Comparison of ENCODE assay signal across 8 mouse cellular contexts in genomic region chr6:52158276-52159051, GRCm38 (mm10). TPM values are rescaled to one million over a fixed set of nuclear protein-coding genes. Genes with fewer than 3 reads are reported as not detected.
DNase-seq lines count a peak whose midpoint lies in the region; ATAC-seq and TF ChIP-seq lines count a peak whose summit lies in the region.

TSS of gene Hoxa1 (minus strand) at chr6:52158317.

- H3K9ac ChIP-seq in forebrain, postnatal 0 days = no peak within 1 kb of the TSS
- peak within 1 kb of the TSS; percentile 99 for H3K9ac ChIP-seq in hindbrain, embryonic 14.5 days
- peak within 1 kb of the TSS; percentile 55 for H3K9ac ChIP-seq in liver, embryonic 11.5 days (ENCODE audit: low read depth, low read length)

- peak; percentile 61 for ATAC-seq in forebrain, postnatal 0 days
- ATAC-seq in hindbrain, embryonic 14.5 days (ENCODE audit: low FRiP score) = peak; percentile 91
- ATAC-seq in liver, embryonic 11.5 days (replicated peaks; ENCODE audit: low FRiP score) = peak; percentile 73

- peak within 1 kb of the TSS; percentile 80 for H3K4me2 ChIP-seq in forebrain, postnatal 0 days (ENCODE audit: low read depth)
- H3K4me2 ChIP-seq in hindbrain, embryonic 14.5 days (replicated peaks) = peak within 1 kb of the TSS; percentile 81
- H3K4me2 ChIP-seq in liver, embryonic 11.5 days = peak within 1 kb of the TSS; percentile 83

- H3K36me3 ChIP-seq in forebrain, postnatal 0 days (ENCODE audit: insufficient read depth) = no peaks in the 10 kb centered on the region
- 0 out of 2 replicates have a peak, but pooled peaks cover 3% of the 10 kb centered on the region for H3K36me3 ChIP-seq in hindbrain, embryonic 14.5 days (replicated peaks; ENCODE audit: control insufficient read depth, insufficient read depth)
- no peaks in the 10 kb centered on the region for H3K36me3 ChIP-seq in liver, embryonic 11.5 days (ENCODE audit: control insufficient read depth, insufficient read depth, low read length)

- TF ChIP-seq CTCF in forebrain, postnatal 0 days (IDR thresholded peaks at IDR 0.05; ENCODE audit: low read depth) = no peak

- H3K9me3 ChIP-seq in forebrain, postnatal 0 days (ENCODE audit: low read length) = no peaks in the 10 kb centered on the region
- H3K9me3 ChIP-seq in hindbrain, embryonic 14.5 days (ENCODE audit: control insufficient read depth, low read length) = no peaks in the 10 kb centered on the region
- no peaks in the 10 kb centered on the region for H3K9me3 ChIP-seq in liver, embryonic 11.5 days (ENCODE audit: control insufficient read depth, low read length)

- peak; percentile 82 for DNase-seq in CD4-positive helper T cell, adult 2 months (ENCODE audit: low read depth, low spot score)
- DNase-seq in adrenal gland, postnatal 10 days = peak; percentile 92
- no peak for DNase-seq in forebrain, postnatal 0 days
- peak; percentile 85 for DNase-seq in hindbrain, embryonic 14.5 days (ENCODE audit: low spot score)
- peak; percentile 78 for DNase-seq in liver, embryonic 11.5 days (ENCODE audit: low spot score)
- peak; percentile 71 to 76 for DNase-seq in monocyte, adult 2 months (ENCODE audit: low read depth in 1 of 2, low spot score in 2 of 2)
- peak; percentile 30 to 47 for DNase-seq in thymus, postnatal 10 days (ENCODE audit: low spot score in 2 of 2)
- DNase-seq in layer of hippocampus, adult 8-10 months (ENCODE audit: low spot score in 2 of 2) = no peak

- 3% methylated on average over 54 of the region's 55 CpGs for WGBS in forebrain, postnatal 0 days
- WGBS in hindbrain, embryonic 14.5 days = under 1% methylated on average over 55 of the region's 55 CpGs
- WGBS in liver, embryonic 11.5 days = 1% methylated on average over 55 of the region's 55 CpGs

- H3K27ac ChIP-seq in forebrain, postnatal 0 days (ENCODE audit: low read depth, low read length) = no peak within 1 kb of the TSS
- H3K27ac ChIP-seq in hindbrain, embryonic 14.5 days = peak within 1 kb of the TSS; percentile 100
- peak within 1 kb of the TSS; percentile 84 for H3K27ac ChIP-seq in liver, embryonic 11.5 days (ENCODE audit: low read depth, low read length)

- no peaks in the 10 kb centered on the region; the same call in 1 of the 2 replicates for H3K4me1 ChIP-seq in forebrain, postnatal 0 days (ENCODE audit: insufficient read depth)
- H3K4me1 ChIP-seq in hindbrain, embryonic 14.5 days (replicated peaks; ENCODE audit: control insufficient read depth, insufficient read depth, low read length) = peaks cover 14% of the 10 kb centered on the region
- no peaks in the 10 kb centered on the region for H3K4me1 ChIP-seq in liver, embryonic 11.5 days (replicated peaks; ENCODE audit: control insufficient read depth, insufficient read depth, low read length)

- peak within 1 kb of the TSS; percentile 42 for H3K4me3 ChIP-seq in forebrain, postnatal 0 days (ENCODE audit: low read depth, low read length)
- peak within 1 kb of the TSS; percentile 71 for H3K4me3 ChIP-seq in hindbrain, embryonic 14.5 days (replicated peaks; ENCODE audit: low read length)
- H3K4me3 ChIP-seq in liver, embryonic 11.5 days (ENCODE audit: low read depth, low read length) = peak within 1 kb of the TSS; percentile 66

- H3K27me3 ChIP-seq in forebrain, postnatal 0 days (ENCODE audit: insufficient read depth, low read length) = peaks cover 93% of the 10 kb centered on the region
- H3K27me3 ChIP-seq in hindbrain, embryonic 14.5 days (ENCODE audit: control insufficient read depth, insufficient read depth, low read length) = peaks cover 71% of the 10 kb centered on the region
- H3K27me3 ChIP-seq in liver, embryonic 11.5 days (replicated peaks; ENCODE audit: control insufficient read depth, insufficient read depth, low read length) = peaks cover 97% of the 10 kb centered on the region

RNA-seq across cellular contexts. Expression of gene Hoxa1, which starts in this region (rescaled TPM):
- 1 to 10 TPM in 1 of 2 experiments, under 1 TPM in 1; 0.91 to 1.2 TPM for total RNA-seq in adrenal gland, postnatal 10 days (2021)
- 0.10 TPM in 1 of 2 replicates, not detected in the other for total RNA-seq in forebrain, postnatal 0 days (2014; rRNA removed)
- not detected in 2 replicates for polyA plus RNA-seq in forebrain, postnatal 0 days (2015; fragmentation: Nextera tagmentation; extraction: Ambion mirVana)
- 2.6 and 3.0 TPM in 2 replicates for polyA plus RNA-seq in hindbrain, embryonic 14.5 days (2014; fragmentation: Nextera tagmentation; extraction: Ambion mirVana)
- polyA plus RNA-seq in liver, embryonic 11.5 days (2014; fragmentation: Nextera tagmentation; extraction: Ambion mirVana) = 2.6 and 3.2 TPM in 2 replicates
- total RNA-seq in layer of hippocampus, adult 8-10 months (2022) = not detected

Comparison
In these comparisons a context has a peak if more than half of its experiments do, and no peak if none do; other contexts are left out.
1. Peak in ATAC-seq, H3K4me3 ChIP-seq and H3K4me2 ChIP-seq in forebrain, postnatal 0 days; RNA of the gene not detected or under 1 TPM.
2. DNase-seq: peak in CD4-positive helper T cell, adult 2 months (single experiment), adrenal gland, postnatal 10 days (single experiment), hindbrain, embryonic 14.5 days (single experiment), liver, embryonic 11.5 days (single experiment), monocyte, adult 2 months (2 of 2) and thymus, postnatal 10 days (2 of 2); none in forebrain, postnatal 0 days (single experiment) and layer of hippocampus, adult 8-10 months (0 of 2).
3. Peak in every context shown above with its lines, with median percentiles within 50 percentile points of each other: ATAC-seq, H3K4me2 ChIP-seq and H3K4me3 ChIP-seq.